Mouse (Mus musculus) spleen, adult 2 months (tissue): ENCODE results near the gene Siae. TPM values are rescaled to one million over a fixed set of nuclear protein-coding genes. Genes with fewer than 3 reads are reported as not detected.

Experiments
- DNase-seq, 2 experiments: peaks; one replicate each; pipeline versions ENCODE4 v3.0.0 to v3.0.0-alpha.2; 2012 to 2021; ENCODE audit warnings: low spot score in 2 of 2, low read depth in 1 of 2
- H3K27ac ChIP-seq: fragments of 200-500 bp; 2 replicates; pipeline ENCODE4 v1.5.1; 2012; ENCODE audit warnings: low read length, inconsistent platforms; ENCODE audit not compliant: insufficient read depth
- H3K27me3 ChIP-seq: fragments of 200-500 bp; 2 replicates; pipeline ENCODE4 v1.6.1; 2012; ENCODE audit warnings: mild to moderate bottlenecking, moderate library complexity, low read length, inconsistent platforms; ENCODE audit not compliant: control insufficient read depth, insufficient read depth
- H3K36me3 ChIP-seq: fragments of 200-500 bp; 2 replicates; pipeline ENCODE4 v1.6.1; 2012; ENCODE audit warnings: mild to moderate bottlenecking, low read length, inconsistent platforms; ENCODE audit not compliant: control insufficient read depth, insufficient read depth
- H3K4me1 ChIP-seq: fragments of 200-500 bp; 2 replicates; pipeline ENCODE4 v1.6.1; 2011; ENCODE audit warnings: inconsistent platforms; ENCODE audit not compliant: control insufficient read depth, insufficient read depth, insufficient read length
- H3K4me3 ChIP-seq: fragments of 200-500 bp; 2 replicates; pipeline ENCODE4 v1.5.1; 2011; ENCODE audit warnings: mild to moderate bottlenecking, inconsistent platforms; ENCODE audit not compliant: insufficient read depth, insufficient read length; ENCODE audit errors: extremely low read depth
- CTCF ChIP-seq: fragments of 200-500 bp; IDR thresholded peaks from 2 replicates; pipeline ENCODE4 v1.5.1; 2011; ENCODE audit warnings: mild to moderate bottlenecking, inconsistent platforms; ENCODE audit not compliant: insufficient read depth, insufficient read length, insufficient replicate concordance; ENCODE audit errors: extremely low read depth
- POLR2A ChIP-seq: fragments of 200-500 bp; IDR thresholded peaks from 2 replicates; pipeline ENCODE4 v1.6.1; 2011; ENCODE audit warnings: low read depth, low read length, inconsistent platforms
- WGBS: fragments of 180-500 bp; shearing (Covaris S2); methylation state at CpG from one replicate; pipeline ENCODE4 v1.1.7; 2018; 5-methylcytosine and 5-hydroxymethylcytosine counted together
- polyA plus RNA-seq: library from polyadenylated mRNA; depleted of rRNA; stranded (reverse); fragments of >200 nt; gene quantifications from 2 replicates; pipeline ENCODE4 v1.2.3, GENCODE M21; 2012; rRNA removed

Siae gene
- polyA plus RNA-seq = 3.5 and 3.8 TPM in 2 replicates

- H3K4me1 ChIP-seq = peaks cover 20% of the 10 kb centered on the region
- no peak for DNase-seq
- 31% methylated on average over 7 of the region's 7 CpGs for WGBS
- H3K36me3 ChIP-seq = no peaks in the 10 kb centered on the region
- no peak within 1 kb of the TSS for H3K4me3 ChIP-seq
- H3K27ac ChIP-seq = no peak within 1 kb of the TSS
- H3K27me3 ChIP-seq = peaks cover 6% of the 10 kb centered on the region; the same call in 1 of the 2 replicates
- TF ChIP-seq POLR2A (no peak), CTCF (no peak)
These were observed at the start of gene Siae for GRCm38 (mm10) chr9:37554838-37555748. TSS of gene Siae (plus strand) at chr9:37555698.

GRCm38 (mm10) chr9:37506023-37506422, 49.5 kb upstream of the Siae start:
- no peak for DNase-seq
- H3K4me3 ChIP-seq = no peak overlapping the region
- WGBS = 88% methylated on average over 1 of the region's 1 CpGs
- H3K27ac ChIP-seq = no peak overlapping the region
- no peaks in the 10 kb centered on the region for H3K4me1 ChIP-seq
- no peaks in the 10 kb centered on the region for H3K27me3 ChIP-seq
- H3K36me3 ChIP-seq = no peaks in the 10 kb centered on the region
- TF ChIP-seq POLR2A (no peak), CTCF (no peak)

GRCm38 (mm10) chr9:37512097-37512496, 43.4 kb upstream of the Siae start:
- Histone ChIP-seq H3K27me3 (no peaks in the 10 kb centered on the region), H3K4me1 (no peaks in the 10 kb centered on the region), H3K36me3 (peaks cover 2% of the 10 kb centered on the region; the same call in 1 of the 2 replicates), H3K4me3 (no peak overlapping the region), H3K27ac (no peak overlapping the region)
- WGBS = 86% methylated on average over 2 of the region's 2 CpGs
- TF ChIP-seq POLR2A (no peak), CTCF (no peak)
- DNase-seq = no peak

- Histone ChIP-seq H3K4me3 (no peak overlapping the region), H3K36me3 (peaks cover 3% of the 10 kb centered on the region; the same call in 1 of the 2 replicates), H3K27me3 (no peaks in the 10 kb centered on the region), H3K4me1 (no peaks in the 10 kb centered on the region), H3K27ac (no peak overlapping the region)
- TF ChIP-seq CTCF (no peak), POLR2A (no peak)
- no peak for DNase-seq
- WGBS = 83% methylated on average over 3 of the region's 3 CpGs
These were observed 41.0 kb upstream of the Siae start for GRCm38 (mm10) chr9:37514456-37514855.

GRCm38 (mm10) chr9:37517467-37517866, 38.0 kb upstream of the Siae start:
- Histone ChIP-seq H3K27me3 (no peaks in the 10 kb centered on the region), H3K4me3 (no peak overlapping the region), H3K36me3 (peaks cover 5% of the 10 kb centered on the region; the same call in 1 of the 2 replicates), H3K27ac (no peak overlapping the region), H3K4me1 (no peaks in the 10 kb centered on the region)
- TF ChIP-seq POLR2A (no peak), CTCF (no peak)
- no peak for DNase-seq
- 39% methylated on average over 1 of the region's 1 CpGs for WGBS

GRCm38 (mm10) chr9:37518991-37519390, 36.5 kb upstream of the Siae start:
- no peak overlapping the region for H3K27ac ChIP-seq
- peaks cover 12% of the 10 kb centered on the region for H3K36me3 ChIP-seq
- no peak for DNase-seq
- TF ChIP-seq CTCF (no peak), POLR2A (no peak)
- no peak overlapping the region for H3K4me3 ChIP-seq
- H3K4me1 ChIP-seq = no peaks in the 10 kb centered on the region
- WGBS = 94% methylated on average over 8 of the region's 8 CpGs
- no peaks in the 10 kb centered on the region for H3K27me3 ChIP-seq

GRCm38 (mm10) chr9:37519995-37520394, 35.5 kb upstream of the Siae start:
- H3K36me3 ChIP-seq = peaks cover 14% of the 10 kb centered on the region
- no peaks in the 10 kb centered on the region for H3K4me1 ChIP-seq
- DNase-seq = no peak
- WGBS = 91% methylated on average over 2 of the region's 2 CpGs
- no peaks in the 10 kb centered on the region for H3K27me3 ChIP-seq
- H3K4me3 ChIP-seq = no peak overlapping the region
- no peak overlapping the region for H3K27ac ChIP-seq
- TF ChIP-seq CTCF (no peak), POLR2A (no peak)
